Mouse (Mus musculus): ENCODE data around the gene Slc16a13. TPM values are rescaled to one million over a fixed set of nuclear protein-coding genes. Genes with fewer than 3 reads are reported as not detected.

Gene Slc16a13
- total RNA-seq, 1 experiment, result 12.4 TPM

- in situ Hi-C loops (cut with MboI; ENCODE audit: low sequenced_read_pairs in 2 of 2, unreplicated experiment in 2 of 2), result loop anchor here in 1 of 2 experiments (10.0 kb wide), 1 partner anchor 124 kb away; the partner anchor contains the start of gene Asgr1
- H3K4me3 ChIP-seq (ENCODE audit: insufficient read depth in 1 of 2, low read depth in 1 of 2, low read length in 2 of 2, poor library complexity in 1 of 2, severe bottlenecking in 1 of 2), result no peak overlapping the region
- no peak for TF ChIP-seq HCFC1 (IDR thresholded peaks at IDR 0.05; ENCODE audit: borderline replicate concordance, insufficient read depth, low read length)
- no peak for TF ChIP-seq MAFK (IDR thresholded peaks at IDR 0.05; ENCODE audit: insufficient read depth, low read depth, low read length)
- no peak for TF ChIP-seq CHD2 (IDR thresholded peaks at IDR 0.05; ENCODE audit: low read depth, low read length)
- no peak for TF ChIP-seq ZNF384 (IDR thresholded peaks at IDR 0.05; ENCODE audit: low read depth, low read length)
- no peak for TF ChIP-seq ZC3H11A (IDR thresholded peaks at IDR 0.05; ENCODE audit: borderline replicate concordance, low read depth, low read length)
- no peaks in the 10 kb centered on the region; the same call in 1 of the 2 replicates for H3K9me3 ChIP-seq (ENCODE audit: control insufficient read depth, insufficient read depth, low read depth, low read length)
- H3K4me1 ChIP-seq (ENCODE audit: control insufficient read depth in 2 of 2, insufficient read depth in 2 of 2, low read length in 2 of 2, poor library complexity in 1 of 2), result no peaks in the 10 kb centered on the region; a peak in 1 of 4 replicates
- no peaks in the 10 kb centered on the region for H3K36me3 ChIP-seq (ENCODE audit: control insufficient read depth, insufficient read depth, low read length, poor library complexity, severe bottlenecking)
- no peak for DNase-seq (ENCODE audit: low read depth, low spot score)
- H3K9ac ChIP-seq (ENCODE audit: insufficient read depth, low read depth, low read length, poor library complexity, severe bottlenecking), result no peak overlapping the region
- H3K27ac ChIP-seq (ENCODE audit: insufficient read depth, low read depth, low read length, poor library complexity, severe bottlenecking), result no peak overlapping the region
These were observed 42.6 kb downstream of the Slc16a13 start for GRCm38 (mm10) chr11:70178311-70178710.

DNA sequence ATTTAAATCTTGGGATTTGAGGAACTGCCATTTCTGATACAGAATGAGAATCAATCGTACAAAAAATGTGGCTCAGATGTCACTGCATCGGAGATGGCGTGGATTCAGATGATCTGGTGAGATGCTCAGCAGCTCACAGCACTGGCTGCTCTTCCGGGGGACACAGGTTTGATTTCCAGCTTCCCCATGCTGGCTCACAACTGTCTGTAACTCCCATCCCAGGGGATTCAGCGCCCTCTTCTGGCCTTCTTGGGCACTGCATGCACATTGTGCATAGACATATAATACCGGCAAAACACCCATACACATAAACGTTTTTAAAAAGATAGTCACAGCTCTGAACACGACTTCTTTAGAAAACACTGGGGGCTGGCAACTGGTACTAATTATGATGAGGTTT is 43.2 kb downstream of the Slc16a13 start:
- in situ Hi-C loops (cut with MboI; ENCODE audit: low sequenced_read_pairs in 2 of 2, unreplicated experiment in 2 of 2), result loop anchor here in 1 of 2 experiments (10.0 kb wide), 1 partner anchor 123 kb away; the partner anchor contains the start of gene Asgr1
- no peak overlapping the region for H3K27ac ChIP-seq (ENCODE audit: insufficient read depth, low read depth, low read length, poor library complexity, severe bottlenecking)
- H3K4me3 ChIP-seq (ENCODE audit: insufficient read depth in 1 of 2, low read depth in 1 of 2, low read length in 2 of 2, poor library complexity in 1 of 2, severe bottlenecking in 1 of 2), result no peak overlapping the region
- H3K4me1 ChIP-seq (ENCODE audit: control insufficient read depth in 2 of 2, insufficient read depth in 2 of 2, low read length in 2 of 2, poor library complexity in 1 of 2), result no peaks in the 10 kb centered on the region; a peak in 1 of 4 replicates
- no peaks in the 10 kb centered on the region; the same call in 1 of the 2 replicates for H3K9me3 ChIP-seq (ENCODE audit: control insufficient read depth, insufficient read depth, low read depth, low read length)
- no peak overlapping the region for H3K9ac ChIP-seq (ENCODE audit: insufficient read depth, low read depth, low read length, poor library complexity, severe bottlenecking)
- TF ChIP-seq CHD2 (IDR thresholded peaks at IDR 0.05; ENCODE audit: low read depth, low read length), result no peak
- 0 out of 2 replicates have a peak, but pooled peaks have one; percentile 23 for TF ChIP-seq ZC3H11A (IDR thresholded peaks at IDR 0.05; ENCODE audit: borderline replicate concordance, low read depth, low read length)
- DNase-seq (ENCODE audit: low read depth, low spot score), result peak; percentile 31
- no peaks in the 10 kb centered on the region for H3K36me3 ChIP-seq (ENCODE audit: control insufficient read depth, insufficient read depth, low read length, poor library complexity, severe bottlenecking)

DNA sequence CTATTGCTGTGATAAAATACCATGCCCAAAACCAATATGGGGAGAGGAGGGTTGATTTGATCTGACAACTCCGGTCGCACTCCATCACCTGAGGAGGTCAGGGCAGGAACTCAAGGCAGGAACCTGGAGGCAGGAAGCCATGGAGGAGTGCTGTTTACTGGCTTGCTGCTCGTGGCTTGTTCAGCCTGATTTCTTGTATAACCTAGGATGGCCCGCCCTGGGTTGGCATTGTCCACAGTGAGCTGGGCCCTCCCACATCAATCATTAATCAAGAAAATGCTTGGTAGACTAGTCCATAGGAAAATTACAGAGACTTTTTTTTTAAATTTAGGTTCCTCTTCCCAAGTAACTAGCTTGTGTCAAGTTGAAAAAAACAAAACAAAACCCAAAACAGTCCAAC is 46.4 kb downstream of the Slc16a13 start:
- H3K9me3 ChIP-seq (ENCODE audit: control insufficient read depth, insufficient read depth, low read depth, low read length), result no peaks in the 10 kb centered on the region; the same call in 1 of the 2 replicates
- H3K36me3 ChIP-seq (ENCODE audit: control insufficient read depth, insufficient read depth, low read length, poor library complexity, severe bottlenecking), result no peaks in the 10 kb centered on the region
- H3K4me3 ChIP-seq (ENCODE audit: insufficient read depth in 1 of 2, low read depth in 1 of 2, low read length in 2 of 2, poor library complexity in 1 of 2, severe bottlenecking in 1 of 2), result no peak overlapping the region
- TF ChIP-seq ZC3H11A (IDR thresholded peaks at IDR 0.05; ENCODE audit: borderline replicate concordance, low read depth, low read length) (no peak), MAFK (IDR thresholded peaks at IDR 0.05; ENCODE audit: insufficient read depth, low read depth, low read length) (no peak), CHD2 (IDR thresholded peaks at IDR 0.05; ENCODE audit: low read depth, low read length) (no peak), ZNF384 (IDR thresholded peaks at IDR 0.05; ENCODE audit: low read depth, low read length) (no peak), HCFC1 (IDR thresholded peaks at IDR 0.05; ENCODE audit: borderline replicate concordance, insufficient read depth, low read length) (no peak)
- no peak overlapping the region for H3K27ac ChIP-seq (ENCODE audit: insufficient read depth, low read depth, low read length, poor library complexity, severe bottlenecking)
- H3K9ac ChIP-seq (ENCODE audit: insufficient read depth, low read depth, low read length, poor library complexity, severe bottlenecking), result no peak overlapping the region
- in situ Hi-C loops (cut with MboI; ENCODE audit: low sequenced_read_pairs in 2 of 2, unreplicated experiment in 2 of 2), result loop anchor here in 1 of 2 experiments (10.0 kb wide), 1 partner anchor 120 kb away; the partner anchor contains the start of gene Asgr1
- no peaks in the 10 kb centered on the region; a peak in 1 of 4 replicates for H3K4me1 ChIP-seq (ENCODE audit: control insufficient read depth in 2 of 2, insufficient read depth in 2 of 2, low read length in 2 of 2, poor library complexity in 1 of 2)
- no peak for DNase-seq (ENCODE audit: low read depth, low spot score)

DNA sequence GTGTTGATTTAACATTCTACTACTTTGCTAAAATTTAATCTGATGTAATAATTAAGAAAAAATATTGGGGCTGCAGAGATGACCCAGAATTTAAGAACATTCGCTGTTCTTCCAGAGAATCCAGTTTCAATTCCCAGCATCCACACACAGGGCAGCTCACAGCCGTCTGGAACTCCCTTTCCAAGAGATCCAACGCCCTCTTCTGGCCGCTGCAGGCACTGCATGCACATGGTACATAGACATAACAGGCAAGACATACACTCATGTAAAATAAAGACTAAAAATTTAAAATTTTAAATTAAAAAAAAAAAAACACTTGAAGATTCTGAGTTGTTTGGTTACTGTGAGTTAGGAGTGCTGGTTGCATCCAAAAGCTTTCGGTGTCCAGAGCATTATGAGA is 48.6 kb downstream of the Slc16a13 start:
- TF ChIP-seq CHD2 (IDR thresholded peaks at IDR 0.05; ENCODE audit: low read depth, low read length), result no peak
- TF ChIP-seq HCFC1 (IDR thresholded peaks at IDR 0.05; ENCODE audit: borderline replicate concordance, insufficient read depth, low read length), result no peak
- TF ChIP-seq MAFK (IDR thresholded peaks at IDR 0.05; ENCODE audit: insufficient read depth, low read depth, low read length), result no peak
- TF ChIP-seq ZC3H11A (IDR thresholded peaks at IDR 0.05; ENCODE audit: borderline replicate concordance, low read depth, low read length), result no peak
- in situ Hi-C loops (cut with MboI; ENCODE audit: low sequenced_read_pairs in 2 of 2, unreplicated experiment in 2 of 2), result loop anchor here in 1 of 2 experiments (10.0 kb wide), 1 partner anchor 117 kb away; the partner anchor contains the start of gene Asgr1
- no peak overlapping the region for H3K4me3 ChIP-seq (ENCODE audit: insufficient read depth in 1 of 2, low read depth in 1 of 2, low read length in 2 of 2, poor library complexity in 1 of 2, severe bottlenecking in 1 of 2)
- no peak overlapping the region for H3K9ac ChIP-seq (ENCODE audit: insufficient read depth, low read depth, low read length, poor library complexity, severe bottlenecking)
- peak; percentile 56 for DNase-seq (ENCODE audit: low read depth, low spot score)
- H3K27ac ChIP-seq (ENCODE audit: insufficient read depth, low read depth, low read length, poor library complexity, severe bottlenecking), result no peak overlapping the region
- no peaks in the 10 kb centered on the region; the same call in 1 of the 2 replicates for H3K9me3 ChIP-seq (ENCODE audit: control insufficient read depth, insufficient read depth, low read depth, low read length)
- H3K36me3 ChIP-seq (ENCODE audit: control insufficient read depth, insufficient read depth, low read length, poor library complexity, severe bottlenecking), result no peaks in the 10 kb centered on the region
- H3K4me1 ChIP-seq (ENCODE audit: control insufficient read depth in 2 of 2, insufficient read depth in 2 of 2, low read length in 2 of 2, poor library complexity in 1 of 2), result no peaks in the 10 kb centered on the region
